Mouse (Mus musculus) gastrocnemius, postnatal 36 days (tissue): ENCODE results near the gene 4933430I17Rik. TPM values are rescaled to one million over a fixed set of nuclear protein-coding genes. Genes with fewer than 3 reads are reported as not detected.
"Not testable (repeated sequence)": the region's sequence is repeated elsewhere in the genome, so short reads cannot be mapped to it uniquely, and the experiment has no call there.

Source experiments
- DNase-seq, 2 experiments: peaks; one replicate each; pipeline ENCODE4 v3.0.0; 2022
- intact Hi-C: fragments of 180-260 bp; cut with DNase I; formaldehyde crosslinking; loops from one replicate; pipeline ENCODE4 v1.15.1; 2025
- long read RNA-seq, 2 experiments: library from polyadenylated mRNA; stranded (forward); transcript quantifications; one replicate each; pipeline ENCODE4 v2.0.0; 2021
- total RNA-seq, 2 experiments: library from RNA; stranded (reverse); gene quantifications; 2 replicates each; pipeline ENCODE4 v1.2.3; 2021

4933430I17Rik gene
- not detected for total RNA-seq
- long read RNA-seq, experiment 1, result 0 reads
- long read RNA-seq, experiment 2, partial matches to known transcripts, result 0 of 1 reads
- long read RNA-seq, experiment 2, other reads (novel, unspliced or antisense), result 1 of 1 reads

DNA sequence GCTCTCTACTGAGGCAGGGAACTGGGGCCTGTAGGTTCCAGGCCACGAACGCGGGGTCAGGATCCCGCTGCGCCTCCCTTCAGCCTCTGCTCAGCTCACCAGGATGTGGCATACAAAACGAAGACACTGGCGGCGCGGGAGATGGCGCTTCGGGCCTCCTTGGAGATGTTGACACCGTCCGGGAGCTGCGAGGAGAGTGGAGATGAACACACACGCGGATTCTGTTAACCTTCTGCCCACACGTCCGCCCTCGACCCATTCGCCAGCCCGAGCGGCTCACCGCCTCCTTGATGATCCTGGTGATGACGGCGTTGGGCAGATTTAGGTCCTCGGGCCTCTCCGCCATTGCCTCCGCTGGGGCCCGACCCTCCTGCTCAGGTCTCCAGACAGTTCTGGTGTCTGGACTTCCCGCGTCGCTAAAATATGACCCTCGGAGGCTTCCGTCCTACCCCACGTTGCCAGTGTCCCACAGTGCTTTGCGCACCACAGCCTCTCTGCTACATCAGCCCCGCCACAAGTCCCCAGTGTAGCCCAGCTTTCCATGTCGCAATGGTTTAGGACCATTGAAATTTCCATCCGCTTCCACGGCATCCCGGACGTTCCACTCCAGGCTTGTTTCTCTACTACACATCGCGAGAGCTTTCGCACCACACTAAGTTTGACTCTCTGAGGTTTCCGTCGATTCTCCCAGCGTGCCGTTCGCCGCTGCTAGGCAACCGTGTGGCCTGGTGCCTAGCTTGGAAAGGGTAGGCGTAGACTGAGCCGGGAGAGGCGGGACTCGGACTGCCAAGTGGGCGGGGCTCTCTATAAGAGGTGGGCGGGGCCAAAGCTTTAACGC, at the start of gene 4933430I17Rik, which contains the start of gene Pole3:
Gene 4933430I17Rik, plus strand, starts transcription at position 719 of the 838 bp plus-strand sequence.
Gene Pole3, minus strand, starts transcription at position 418 of the 838 bp plus-strand sequence.
- DNase-seq, result peak; percentile 98 to 99
- intact Hi-C loops, result no loop called here

GRCm38 (mm10) chr4:62475793-62476192, 49.4 kb upstream of the 4933430I17Rik start:
- intact Hi-C loops, result no loop called here
- no peak for DNase-seq

- DNase-seq, result no peak
- intact Hi-C loops, result no loop called here
These were observed 47.5 kb upstream of the 4933430I17Rik start for GRCm38 (mm10) chr4:62477542-62478244.

GRCm38 (mm10) chr4:62479593-62479936, 45.6 kb upstream of the 4933430I17Rik start:
- intact Hi-C loops, DNase-seq: not testable (repeated sequence)

DNA sequence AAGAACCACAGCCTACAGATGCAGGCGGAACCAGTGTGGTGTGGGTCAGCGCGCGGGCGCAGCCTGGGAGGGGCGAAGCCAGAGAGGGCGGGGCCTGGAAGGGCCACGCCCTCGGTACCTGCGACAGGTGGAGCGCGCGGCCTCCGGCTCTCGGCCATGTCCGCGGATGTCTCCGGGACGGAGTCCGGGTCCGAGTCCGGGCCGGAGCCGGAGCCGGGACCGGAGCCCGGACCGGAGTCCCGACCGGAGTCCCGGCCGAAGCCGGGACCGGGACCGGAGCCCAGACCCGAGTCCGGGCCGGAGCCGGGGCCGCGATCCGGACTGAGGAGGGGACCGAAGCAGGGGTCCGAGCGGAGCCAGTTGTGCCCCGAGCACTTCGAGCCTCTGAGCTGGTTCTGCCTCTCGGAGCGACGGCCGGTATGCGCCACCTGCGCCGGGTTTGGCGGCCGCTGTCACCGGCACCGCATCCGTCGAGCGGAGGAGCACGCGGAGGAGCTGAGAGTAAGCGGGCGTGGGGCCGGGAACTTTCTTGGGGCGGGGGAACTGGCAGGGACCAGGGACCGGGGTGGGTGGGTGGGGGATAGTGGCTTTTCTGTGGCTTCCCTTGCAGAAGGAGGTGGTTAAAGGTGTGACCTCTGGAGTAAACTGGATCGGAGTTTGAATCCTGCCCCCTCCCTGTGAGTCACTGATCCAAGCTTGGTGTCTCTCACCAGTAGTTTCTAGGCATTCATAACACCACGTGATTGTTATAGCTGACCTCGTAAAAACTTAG, 45.0 kb upstream of the 4933430I17Rik start, which contains the start of gene Bspry:
Gene Bspry, plus strand, starts transcription at position 117 of the 772 bp plus-strand sequence.
- no peak for DNase-seq
- intact Hi-C loops, result no loop called here

DNA sequence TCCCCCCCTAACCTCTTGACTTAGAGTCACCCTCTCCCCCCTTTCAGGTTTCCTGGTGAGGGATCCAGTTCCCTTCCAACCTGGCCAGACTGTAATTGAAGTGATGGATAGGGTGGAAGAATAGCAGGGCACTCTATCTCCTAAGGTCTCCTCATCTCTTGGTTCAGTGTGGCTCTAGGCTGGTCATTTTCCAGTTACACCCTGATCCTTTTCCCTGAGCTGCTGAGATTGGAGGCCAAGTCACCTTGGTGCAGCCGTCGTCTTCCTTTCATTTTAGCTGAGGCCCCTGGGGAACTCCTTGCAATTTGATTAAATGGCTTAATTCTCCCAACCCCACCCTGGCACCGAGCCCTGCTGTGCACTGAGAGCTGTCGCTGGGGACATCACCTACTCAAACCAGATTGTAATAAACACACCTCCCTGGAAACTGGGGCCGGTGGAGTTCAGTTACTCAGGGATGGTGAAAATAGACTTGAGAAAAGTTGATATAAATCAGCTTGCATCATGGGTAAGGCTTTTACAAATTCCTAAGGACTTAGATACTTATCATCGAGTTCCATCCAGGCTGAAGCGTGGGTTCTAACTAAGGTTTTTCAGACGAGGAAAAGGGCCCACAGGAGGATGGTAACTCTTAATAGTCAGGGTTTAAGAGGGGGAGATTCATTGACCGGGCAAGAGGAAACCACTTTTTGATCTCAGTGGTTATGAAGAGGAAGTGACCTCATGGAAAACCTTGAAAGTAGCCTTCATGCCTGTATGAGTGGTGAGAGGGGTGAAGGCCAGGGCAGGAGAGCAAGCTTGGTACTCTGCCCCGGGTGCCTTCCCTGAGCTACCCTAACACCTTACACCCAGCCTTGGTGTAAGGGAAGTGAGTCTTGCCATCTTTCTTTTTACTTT, 44.2 kb upstream of the 4933430I17Rik start:
- DNase-seq, result no peak
- intact Hi-C loops, result no loop called here

DNA sequence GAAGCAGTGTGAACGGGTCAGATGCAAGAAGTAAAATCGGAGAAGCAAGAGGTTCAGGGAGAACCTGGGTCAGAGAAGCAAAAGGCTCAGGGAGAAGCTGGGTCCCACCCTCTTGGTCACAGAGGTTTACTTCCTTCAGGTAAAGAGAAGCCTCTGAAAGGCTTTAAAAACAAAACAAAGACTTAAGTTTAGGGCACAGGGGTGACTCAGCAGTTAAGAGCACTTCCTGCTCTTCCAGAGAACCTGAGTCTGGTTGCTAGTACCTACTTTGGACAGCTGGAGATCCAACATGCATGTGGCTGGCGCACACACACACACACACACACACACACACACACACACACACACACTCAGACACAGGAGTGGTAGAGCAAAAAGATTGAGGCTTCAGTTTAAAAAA, 40.2 kb upstream of the 4933430I17Rik start:
- intact Hi-C loops, result no loop called here
- DNase-seq, result no peak

DNA sequence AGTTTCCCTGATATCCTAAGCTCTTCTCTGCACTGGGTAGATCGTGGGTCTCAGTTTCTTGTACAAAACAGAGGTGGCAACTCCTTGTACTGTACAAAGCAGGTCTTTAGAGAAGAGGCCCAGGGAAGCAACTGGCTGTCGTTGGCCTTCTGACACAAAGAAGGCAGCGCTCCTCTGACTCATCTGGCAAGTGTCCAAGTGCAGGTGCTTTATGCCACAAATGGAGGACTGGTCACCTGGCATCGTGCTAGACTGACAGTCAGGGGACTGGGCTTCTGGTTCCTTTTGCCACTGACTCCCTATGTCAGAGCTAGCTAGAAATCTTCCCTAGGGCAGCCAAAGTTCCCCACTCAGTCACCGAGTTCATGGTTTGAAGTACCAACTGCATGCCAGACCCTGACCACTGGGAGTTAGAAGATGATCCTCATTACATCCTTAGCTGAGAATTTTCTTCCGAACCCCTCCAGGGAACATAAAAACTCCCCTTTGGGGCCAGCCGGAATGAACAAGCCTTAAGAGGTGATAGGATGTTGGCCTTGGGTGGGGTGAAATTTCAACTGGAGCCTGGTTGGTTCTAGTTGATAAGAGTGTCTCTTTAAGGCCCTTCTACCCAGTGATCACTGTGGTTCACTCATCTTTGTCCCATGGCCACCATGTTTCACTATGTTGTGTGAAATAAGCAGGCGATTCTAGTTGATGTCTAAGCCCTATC, 39.6 kb upstream of the 4933430I17Rik start:
- DNase-seq, result no peak
- intact Hi-C loops, result no loop called here

- DNase-seq, result no peak
- intact Hi-C loops, result no loop called here
These were observed 38.9 kb upstream of the 4933430I17Rik start for GRCm38 (mm10) chr4:62486162-62486696.

DNA sequence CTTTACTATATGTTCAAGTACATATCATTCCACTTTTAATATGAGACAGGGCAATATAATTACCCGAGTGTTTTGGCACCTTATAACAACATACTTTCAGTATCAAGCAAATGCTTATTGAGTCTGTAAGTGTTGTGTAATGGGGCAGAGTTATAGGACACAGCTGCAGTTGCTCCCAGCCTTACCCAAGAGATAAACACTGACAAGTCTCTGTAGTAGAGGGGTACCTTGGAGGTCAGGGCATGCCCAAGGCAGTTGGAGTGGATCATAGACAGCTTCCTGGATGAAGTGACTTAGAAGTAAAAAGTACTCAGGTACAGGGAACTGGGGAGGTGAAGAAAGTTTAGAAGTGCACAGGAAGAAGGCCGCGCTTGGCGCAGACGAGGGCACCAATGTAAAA, 38.0 kb upstream of the 4933430I17Rik start:
- no peak for DNase-seq
- intact Hi-C loops, result no loop called here

DNA sequence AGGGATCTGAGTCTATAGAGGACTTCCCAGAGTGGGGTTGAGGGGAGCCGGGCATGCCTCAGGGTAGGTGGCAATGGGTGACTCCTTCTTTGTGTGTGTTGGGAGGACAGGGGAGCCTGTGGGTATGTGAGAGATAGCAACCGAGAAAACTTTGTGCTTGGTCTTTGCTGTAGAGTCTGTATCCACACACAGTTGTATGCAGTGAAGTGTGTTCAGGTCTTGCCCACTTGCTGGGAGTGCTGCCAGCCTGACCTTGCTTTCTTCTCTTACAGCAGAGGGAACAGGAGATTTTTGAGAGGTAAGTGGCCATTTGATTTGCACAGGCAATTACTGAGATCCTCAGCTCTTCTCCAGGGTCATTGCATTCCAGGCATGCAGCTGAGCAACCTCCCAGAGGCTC, 37.3 kb upstream of the 4933430I17Rik start:
- intact Hi-C loops, result no loop called here
- no peak for DNase-seq

GRCm38 (mm10) chr4:62492682-62493081, 32.5 kb upstream of the 4933430I17Rik start:
- intact Hi-C loops, result no loop called here
- DNase-seq, result no peak

- DNase-seq, result no peak
- intact Hi-C loops, result no loop called here
These were observed 30.9 kb upstream of the 4933430I17Rik start for GRCm38 (mm10) chr4:62494230-62494629.

DNA sequence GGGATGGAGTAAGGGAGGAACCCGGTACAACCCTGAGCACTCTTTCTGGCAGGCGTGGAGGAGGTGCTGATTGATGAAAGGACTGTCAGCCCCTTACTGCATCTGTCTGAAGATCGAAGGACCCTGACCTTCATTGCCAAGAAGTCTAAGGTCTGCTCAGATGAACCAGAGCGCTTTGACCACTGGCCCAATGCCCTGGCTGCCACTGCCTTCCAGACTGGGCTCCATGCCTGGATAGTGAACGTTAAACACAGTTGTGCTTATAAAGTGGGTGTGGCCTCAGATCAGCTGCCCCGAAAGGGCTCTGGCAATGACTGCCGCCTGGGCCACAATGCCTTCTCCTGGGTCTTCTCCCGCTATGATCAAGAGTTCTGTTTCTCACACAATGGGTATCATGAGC, 29.2 kb upstream of the 4933430I17Rik start:
- peak in 1 of 2 experiments; percentile 26 for DNase-seq
- intact Hi-C loops, result loop anchor here (5.0 kb wide), 1 partner anchor 39 kb away; no protein-coding TSS in a partner anchor

- DNase-seq, result no peak
- intact Hi-C loops, result loop anchor here (5.0 kb wide), 1 partner anchor 40 kb away; no protein-coding TSS in a partner anchor
These were observed 28.4 kb upstream of the 4933430I17Rik start for GRCm38 (mm10) chr4:62496815-62497214.

DNA sequence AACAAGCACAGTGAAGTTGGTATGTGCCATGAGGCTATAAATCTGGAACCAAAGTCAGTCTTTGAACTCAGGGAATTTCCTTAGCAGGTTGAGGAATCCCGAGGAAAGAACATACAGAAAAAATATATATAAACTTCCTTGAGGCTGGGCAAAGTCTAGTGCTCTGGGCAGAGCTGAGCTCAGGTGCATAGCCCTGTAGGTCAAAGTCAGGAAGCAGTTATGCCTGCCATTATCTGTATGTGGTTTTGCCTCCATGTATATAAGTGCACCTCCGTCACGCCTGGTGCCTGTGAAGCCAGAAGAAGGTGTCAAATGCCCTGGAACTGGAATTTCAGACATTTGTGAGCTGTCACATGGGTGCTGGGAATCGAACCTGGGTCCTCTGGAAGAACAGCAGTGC, 24.4 kb upstream of the 4933430I17Rik start:
- DNase-seq, result no peak
- intact Hi-C loops, result no loop called here

DNA sequence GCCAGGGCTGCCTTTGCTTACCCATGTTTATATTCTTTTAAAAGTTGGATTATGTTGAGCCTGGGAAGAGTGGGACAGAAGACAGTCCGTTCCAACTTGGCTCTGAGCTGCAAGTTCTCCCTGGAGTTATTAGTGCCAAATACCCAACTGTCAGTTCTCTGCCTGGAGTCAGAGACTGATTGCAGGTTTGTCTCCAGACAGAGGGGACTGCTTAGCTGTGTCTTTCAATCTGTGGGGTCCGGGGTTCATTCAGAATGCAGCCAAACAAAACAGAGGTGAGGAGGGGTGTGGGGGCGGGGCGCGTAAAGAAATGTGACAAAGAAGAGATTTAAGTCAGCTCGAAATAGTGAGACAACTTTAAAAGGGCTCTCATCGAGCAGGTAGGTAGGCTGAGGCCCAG, 23.6 kb upstream of the 4933430I17Rik start:
- no peak for DNase-seq
- intact Hi-C loops, result no loop called here

DNA sequence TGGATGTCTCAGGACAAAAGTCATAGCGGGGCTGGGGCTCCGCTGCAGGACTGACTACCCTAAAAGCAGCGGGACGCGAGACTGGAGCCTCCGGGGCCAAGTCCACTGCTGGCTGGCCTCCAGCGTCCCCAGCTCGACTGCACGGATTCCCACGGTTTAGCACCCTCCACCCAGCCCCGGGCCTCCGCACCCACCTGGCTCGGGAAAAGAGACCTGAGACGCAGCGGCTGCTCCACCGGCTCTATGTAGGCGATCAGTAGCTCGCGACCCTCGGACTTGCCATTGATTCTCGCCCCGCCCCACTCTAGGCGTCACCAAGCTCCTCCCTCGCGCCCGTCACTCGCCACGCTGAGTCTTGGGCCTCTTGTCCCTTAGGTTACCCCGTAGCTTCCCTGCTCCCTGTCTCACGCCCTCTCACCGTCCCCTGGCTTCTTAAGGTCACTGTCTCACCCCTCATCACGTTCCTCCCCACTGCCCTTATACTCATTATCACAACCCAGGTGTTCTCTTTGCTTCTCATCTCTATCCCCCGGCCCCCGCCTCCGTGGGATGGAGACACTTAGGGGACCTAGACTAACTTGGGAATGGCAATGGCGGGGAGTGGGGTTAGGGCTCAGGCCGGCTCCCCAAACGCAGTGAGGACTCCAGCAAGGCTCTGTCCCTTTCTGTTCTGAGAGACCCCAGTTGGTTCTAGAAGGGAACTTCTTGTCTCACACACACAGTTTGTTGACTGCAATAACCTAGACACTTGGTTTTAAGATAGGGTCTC, 23.0 kb upstream of the 4933430I17Rik start:
- intact Hi-C loops, result no loop called here
- DNase-seq, result peak; percentile 85 to 89
